Mouse (Mus musculus) liver, postnatal 0 days (tissue): ENCODE measurements around the gene Klhl8.

Experiments
- CTCF ChIP-seq: sonication (generic); IDR thresholded peaks from 2 replicates; pipeline ENCODE4 v1.5.1; 2016; ENCODE audit warnings: antibody characterized with exemption, low read depth
- EP300 ChIP-seq: IDR thresholded peaks from 2 replicates; pipeline ENCODE4 v1.6.1; 2016; ENCODE audit warnings: antibody characterized with exemption, low read depth, mild to moderate bottlenecking

GRCm38 (mm10) chr5:103954638-103955037, 43.6 kb upstream of the Klhl8 start:
- TF ChIP-seq CTCF (no peak), EP300 (no peak)
